Mouse (Mus musculus) neutrophil, adult 5-6 weeks (primary cell): Measurements from ENCODE around the gene Mki67. TPM values are rescaled to one million over a fixed set of nuclear protein-coding genes. Genes with fewer than 3 reads are reported as not detected.

Experiments used
- ATAC-seq: fragments of 151-379, 151-347 bp; 2 replicates; pipeline ENCODE4 v1.8.0; 2017; ENCODE audit warnings: mild to moderate bottlenecking, moderate TSS enrichment; ENCODE audit not compliant: insufficient number of reproducible peaks, poor library complexity, low FRiP score, severe bottlenecking; ENCODE audit errors: extremely low read depth
- total RNA-seq: library from RNA; stranded (forward); fragments of 200-1000 nt; gene quantifications from 2 replicates; pipeline ENCODE4 v1.2.3, GENCODE M21; 2017

The Mki67 gene
- 2.2 and 2.7 TPM in 2 replicates for total RNA-seq

DNA sequence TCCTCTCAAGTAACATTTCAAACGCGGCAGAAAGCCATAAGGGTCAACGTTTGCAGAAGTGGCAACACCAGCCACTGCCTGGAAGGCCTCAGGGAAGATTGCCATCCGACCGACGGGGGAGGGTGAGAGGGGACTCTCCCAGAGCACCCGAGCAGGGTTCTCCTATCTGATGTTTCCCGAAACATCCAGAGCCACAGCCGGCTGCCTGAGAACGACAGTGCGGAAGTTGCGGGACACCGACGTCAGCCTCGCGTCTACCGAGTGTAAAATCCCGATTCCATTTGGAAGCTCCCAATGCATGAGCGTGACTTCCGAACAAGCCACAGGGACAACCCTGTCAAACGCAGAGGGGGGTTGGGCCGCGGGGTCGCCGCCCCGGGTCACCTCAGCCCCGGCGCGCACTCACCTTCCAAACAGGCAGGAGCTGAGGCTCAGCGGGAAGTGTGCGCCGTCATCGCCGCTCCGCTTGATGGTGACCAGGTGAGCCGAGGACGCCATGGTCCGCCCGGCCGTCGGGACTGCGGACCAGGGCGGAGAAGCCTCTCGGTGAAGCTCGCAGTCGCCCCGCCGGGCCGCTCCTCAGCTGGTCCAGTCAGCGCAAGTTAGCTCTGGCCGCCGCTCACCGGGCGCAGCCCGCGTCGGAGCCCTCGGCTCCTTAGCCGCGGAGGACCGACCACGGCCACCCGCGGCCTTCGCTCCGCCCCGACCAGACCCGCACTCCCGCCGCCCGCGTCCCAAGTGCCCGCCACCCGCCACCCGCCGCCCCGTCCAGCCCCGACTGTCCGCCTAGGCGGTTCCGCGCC, at the start of gene Mki67:
Gene Mki67, minus strand, starts transcription at position 720 of the 803 bp plus-strand sequence.
- ATAC-seq = no peak

DNA sequence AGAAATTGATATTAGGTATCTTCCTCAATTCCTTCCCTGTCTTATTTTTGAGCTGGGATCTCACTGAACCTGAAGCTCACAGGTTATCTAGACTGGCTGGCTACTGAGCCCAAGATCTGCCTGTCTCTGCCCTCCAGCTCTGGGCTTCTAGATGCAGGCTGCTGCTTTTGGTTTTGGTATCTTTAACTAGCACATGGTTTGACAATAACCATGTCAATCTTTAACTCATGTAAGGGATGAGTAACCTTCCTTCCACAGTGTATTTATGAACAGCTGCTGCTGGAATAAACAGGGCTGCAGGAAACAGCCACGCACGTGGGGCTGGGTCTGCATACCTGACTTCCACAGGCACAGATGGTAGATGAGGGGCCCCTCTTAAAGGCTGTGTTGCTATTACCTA, 47.1 kb upstream of the Mki67 start:
- ATAC-seq = no peak

DNA sequence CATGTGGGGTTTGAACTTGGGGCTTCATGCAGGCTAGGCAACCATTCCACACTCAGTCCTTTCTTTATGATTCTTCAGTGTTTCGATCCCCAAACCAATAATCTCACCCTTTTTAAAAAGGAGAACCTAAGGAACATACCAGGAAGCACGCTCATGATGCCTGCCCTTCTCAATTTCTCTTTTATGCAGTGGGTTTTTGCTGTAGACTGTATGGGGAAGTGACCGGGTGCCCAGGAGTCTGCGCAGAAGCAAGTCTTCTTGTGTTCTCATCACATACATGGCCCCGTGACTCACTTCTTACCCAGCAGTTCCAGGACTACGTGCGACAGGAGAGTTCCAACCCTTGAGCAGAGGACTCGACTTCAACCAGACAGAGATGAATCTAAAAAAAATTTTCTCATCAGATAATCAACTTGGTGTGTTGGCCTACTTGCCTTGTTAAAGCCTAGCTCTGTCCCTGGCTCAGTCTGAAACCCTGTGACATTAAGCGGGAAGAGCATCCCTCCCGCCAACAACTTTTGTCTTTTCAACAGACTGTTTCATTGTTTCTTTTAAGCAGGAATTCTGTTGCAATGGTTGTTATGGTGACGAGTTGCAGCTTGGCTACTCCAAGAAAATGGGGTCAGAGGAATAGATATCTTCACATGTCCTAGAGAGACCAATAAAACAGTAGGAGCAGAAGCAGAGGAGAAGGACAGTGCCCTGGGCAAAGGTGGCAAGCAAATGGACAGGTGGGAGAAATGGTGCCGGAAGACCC, 42.8 kb upstream of the Mki67 start:
- no peak for ATAC-seq

DNA sequence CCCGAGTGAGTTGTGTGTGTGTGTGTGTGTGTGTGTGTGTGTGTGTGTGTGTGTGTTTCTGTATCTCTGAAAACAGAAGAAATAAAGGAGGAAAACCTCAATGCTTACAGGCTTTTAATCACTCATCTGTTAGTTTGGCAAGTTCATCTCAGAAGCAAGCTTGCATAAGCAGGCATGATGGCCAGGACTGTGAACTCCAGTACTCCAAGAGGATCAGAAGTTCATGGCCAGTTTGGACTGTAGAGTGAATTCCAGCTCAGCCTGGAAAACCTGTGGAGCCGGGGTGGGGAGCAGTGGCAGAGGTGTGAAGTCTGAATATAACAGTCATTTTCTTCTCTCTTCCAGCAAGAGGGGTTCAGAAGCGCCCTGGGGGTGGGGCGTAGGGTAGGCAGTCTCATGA, 42.0 kb upstream of the Mki67 start:
- ATAC-seq = no peak

DNA sequence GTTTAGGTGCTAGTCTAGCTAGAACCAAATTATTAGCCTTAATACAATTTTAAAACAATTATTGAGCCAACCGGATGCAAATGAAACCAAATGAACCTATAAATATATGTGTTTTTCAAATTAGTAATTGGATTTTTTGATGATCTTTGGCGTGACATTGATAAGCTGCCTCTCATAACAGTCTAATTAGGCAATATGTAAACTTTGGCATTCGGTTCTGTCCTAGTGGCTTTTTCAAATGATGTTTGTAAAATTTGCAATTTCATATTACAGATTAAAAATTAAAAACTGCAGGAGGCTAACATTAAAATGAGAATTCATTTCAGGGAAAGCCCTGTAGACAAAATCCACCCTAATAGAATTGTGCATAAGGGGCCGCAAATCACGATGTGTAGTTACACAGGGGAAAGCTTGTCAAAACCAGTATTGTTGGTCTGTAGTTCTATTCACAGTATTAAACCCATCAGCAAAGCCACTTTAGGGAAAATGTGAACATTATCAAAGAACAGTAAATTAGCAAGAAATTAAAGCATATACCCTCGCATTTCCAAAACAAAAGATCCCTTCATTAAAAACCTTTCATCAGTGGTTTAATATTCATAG, 40.9 kb upstream of the Mki67 start:
- ATAC-seq = no peak

DNA sequence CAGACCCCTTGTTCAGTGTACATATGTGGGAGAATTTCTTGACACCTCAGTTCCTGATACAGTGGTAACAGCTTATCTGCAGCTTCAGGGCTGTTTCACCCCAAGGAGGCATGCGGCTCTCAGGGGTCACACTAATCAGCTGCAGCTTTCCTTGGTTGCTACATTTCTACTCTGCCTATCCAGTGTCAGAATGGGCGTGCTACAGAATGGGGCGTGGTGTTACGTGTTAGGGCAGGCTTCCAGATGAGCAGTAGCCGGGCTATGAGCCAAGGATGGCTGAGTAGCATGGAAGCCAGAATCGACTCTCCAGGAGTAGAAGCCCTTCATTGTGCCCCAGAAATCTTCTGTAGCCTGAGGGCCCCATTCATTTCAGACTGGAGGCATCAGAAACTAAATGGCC, 32.8 kb upstream of the Mki67 start:
- no peak for ATAC-seq

DNA sequence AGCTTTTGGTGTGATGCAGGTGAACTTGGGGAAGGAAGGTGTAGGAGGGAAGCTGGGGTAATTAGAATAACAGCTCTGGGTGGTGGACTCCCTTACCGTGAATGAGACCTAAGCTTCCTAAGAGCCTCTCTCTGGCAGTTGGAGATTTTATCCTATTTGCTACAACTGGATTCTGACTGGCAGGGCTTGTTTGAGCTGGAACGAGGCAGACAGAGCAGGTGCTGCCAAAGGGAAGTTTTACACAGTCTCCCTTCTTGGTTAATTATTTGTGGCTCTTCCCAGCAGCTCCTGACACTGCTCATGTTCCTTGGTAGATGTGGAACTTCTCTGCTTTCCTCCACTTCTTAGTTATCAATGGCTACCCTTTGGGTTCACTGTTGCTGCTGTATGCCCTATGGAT, 30.9 kb upstream of the Mki67 start:
- ATAC-seq = no peak

DNA sequence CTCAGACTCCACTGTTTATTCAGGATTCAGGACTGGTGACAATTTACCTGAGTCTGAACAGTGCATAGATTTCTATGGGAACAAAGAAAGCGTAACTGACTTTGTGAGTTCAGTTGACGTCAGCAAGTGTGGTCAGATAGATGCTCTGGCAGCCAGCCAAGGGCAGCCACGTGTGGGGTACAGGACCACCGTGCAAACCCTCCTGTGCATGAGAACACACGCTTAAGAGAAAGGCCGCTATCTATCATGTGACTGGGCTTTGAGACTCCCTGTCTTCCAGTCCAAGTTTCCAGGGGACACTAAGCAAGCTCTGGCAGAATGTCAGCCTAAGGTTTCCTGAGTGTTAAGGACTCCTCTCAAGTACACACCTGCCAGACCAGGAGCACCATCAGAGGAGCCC, 30.4 kb upstream of the Mki67 start:
- no peak for ATAC-seq

DNA sequence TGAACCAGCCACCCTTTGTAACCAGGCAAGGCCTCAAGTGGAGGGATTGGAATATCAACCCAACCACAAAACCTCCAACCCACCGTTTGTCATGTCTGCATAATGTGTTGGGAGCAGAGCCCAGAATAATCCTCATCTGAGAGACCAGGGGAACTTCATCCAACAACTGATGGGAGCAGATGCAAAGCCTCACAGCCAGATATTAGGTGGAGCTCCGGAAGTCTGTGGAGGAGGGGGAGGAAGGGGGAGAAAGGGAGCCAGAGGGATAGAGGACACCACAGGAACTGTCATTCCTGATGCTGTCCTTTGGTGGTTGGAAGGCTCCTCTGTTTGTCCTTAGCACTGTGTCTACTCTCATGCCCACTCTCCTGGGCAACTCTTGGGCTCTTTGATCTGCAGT, 28.9 kb upstream of the Mki67 start:
- no peak for ATAC-seq

DNA sequence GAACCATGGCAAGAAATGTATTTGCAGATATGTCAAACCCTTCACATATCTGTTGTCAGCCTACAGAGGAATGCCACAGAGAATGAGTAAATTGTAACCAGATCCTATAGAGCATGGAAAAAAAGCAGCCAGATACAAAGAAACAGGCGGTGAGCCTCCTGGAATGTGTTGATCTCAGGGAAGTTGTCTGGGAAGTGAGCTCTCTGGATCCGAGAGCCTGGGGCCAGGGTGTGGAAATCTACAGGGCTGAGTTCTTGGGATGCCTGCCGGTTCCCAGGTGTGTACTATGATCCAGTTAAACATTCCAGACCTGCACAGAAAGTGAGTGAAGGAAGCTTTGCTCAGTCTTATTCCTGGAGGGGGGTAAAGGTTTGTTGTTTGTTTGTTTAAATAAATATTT, 24.3 kb upstream of the Mki67 start:
- no peak for ATAC-seq

DNA sequence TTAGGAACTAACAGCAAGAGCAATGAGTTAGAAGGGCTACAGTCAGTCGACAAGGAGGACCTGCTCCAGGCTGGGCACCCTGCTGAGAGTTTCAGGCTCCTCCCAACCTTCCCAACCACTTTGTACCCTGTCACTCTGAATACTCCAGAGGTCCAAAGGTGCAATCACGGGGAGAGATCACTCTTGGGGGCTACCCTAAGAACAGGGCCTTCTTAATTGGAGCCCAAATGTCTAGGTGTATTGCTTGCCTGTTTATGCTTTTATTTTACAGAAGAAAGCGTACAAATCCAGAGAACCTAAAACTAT, 20.4 kb upstream of the Mki67 start:
- no peak for ATAC-seq

DNA sequence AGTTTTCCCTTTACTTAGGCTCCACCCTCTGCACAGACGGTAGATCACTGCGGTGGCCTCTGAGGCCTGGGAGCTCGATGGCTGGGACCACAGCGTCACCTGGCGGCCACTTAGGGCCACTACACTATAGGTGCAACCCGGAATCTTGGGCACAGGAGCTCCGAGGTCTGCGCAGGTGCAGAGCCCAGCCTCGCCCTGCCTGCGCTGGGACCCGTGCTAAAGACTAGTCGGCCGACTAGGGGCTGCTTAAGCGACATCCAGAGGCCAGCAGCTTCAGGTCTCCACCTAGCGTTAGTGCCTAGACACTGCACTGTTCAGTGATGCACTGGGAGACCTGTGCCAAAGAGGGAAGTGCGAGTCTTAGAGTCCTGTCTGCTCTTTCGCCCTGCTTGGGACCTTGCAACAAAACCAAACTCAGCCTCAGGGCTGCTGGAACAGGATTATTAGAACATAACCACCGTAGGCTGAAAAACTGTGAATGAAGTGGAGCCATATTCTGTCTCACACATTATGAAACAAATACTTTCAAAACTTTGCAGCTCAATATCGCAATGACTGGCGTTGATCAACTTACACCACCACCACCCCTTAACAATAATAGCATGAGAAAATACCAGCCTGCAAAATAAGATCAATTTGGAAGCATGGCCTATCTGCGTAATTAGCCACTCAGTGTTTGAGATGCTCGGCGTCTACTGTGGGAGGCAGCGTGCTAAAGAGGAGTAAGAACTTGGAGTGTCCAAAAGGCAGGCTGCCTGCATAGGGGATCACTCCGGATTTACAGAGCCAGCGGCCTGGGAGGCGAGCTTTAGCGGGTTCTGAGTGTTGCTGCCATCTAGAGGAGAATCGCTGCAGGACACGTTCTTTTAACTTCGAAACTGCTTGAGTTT, 19.8 kb upstream of the Mki67 start:
- ATAC-seq = peak; percentile 93

DNA sequence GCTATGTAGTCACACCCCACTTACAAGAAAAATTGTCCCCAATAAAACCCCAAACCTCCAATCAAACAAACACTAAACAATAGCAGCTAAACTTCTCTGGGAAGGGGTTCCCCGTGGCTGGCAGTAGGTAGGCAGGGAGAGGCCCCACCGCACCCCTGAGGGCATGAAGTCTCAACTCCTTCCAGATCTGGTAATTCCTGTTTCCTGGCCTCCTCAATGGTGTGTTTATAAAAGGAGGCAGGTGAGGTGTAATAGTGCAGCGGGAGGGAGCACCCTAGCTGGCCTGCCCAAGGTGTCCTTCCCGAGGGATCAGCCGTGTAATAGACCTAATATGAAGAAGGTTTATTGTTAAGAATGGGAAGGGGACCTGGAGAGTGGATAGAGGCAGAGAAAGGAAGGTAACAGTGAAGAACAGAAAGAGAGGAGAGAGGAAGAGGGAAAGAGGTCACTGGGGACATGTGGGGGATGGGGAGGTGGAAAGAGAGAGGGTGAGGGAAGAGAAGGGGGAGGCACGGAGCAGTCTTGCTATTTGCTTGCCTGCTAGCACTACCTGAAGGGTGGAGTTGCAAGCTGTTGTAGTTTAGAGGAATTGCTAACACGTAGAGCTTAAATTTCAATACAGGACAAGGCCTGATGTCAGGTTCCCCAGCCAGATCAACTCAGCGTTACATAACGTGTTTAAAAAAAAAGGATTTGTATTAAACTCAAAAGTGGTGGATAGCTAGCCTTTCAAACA, 18.9 kb upstream of the Mki67 start:
- ATAC-seq = no peak

DNA sequence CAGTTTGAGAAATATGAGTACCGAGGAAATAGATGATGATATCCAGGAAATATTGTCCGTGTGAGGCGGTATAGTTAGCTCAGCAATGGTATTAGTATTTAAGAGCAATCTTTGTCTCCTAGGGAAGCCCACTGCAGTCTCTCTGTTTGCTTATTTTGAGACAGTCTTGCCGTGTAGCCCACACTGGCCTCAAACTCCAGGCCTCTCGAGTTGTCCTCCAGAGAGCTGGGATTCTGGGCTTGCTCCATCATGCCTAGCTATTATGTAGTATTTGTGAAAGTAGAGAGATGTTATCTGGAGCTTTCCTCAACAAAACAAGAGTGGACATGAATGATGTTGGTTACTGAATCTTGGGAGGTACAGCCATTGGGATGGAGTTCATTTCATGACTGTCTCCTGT, 18.2 kb upstream of the Mki67 start:
- no peak for ATAC-seq

DNA sequence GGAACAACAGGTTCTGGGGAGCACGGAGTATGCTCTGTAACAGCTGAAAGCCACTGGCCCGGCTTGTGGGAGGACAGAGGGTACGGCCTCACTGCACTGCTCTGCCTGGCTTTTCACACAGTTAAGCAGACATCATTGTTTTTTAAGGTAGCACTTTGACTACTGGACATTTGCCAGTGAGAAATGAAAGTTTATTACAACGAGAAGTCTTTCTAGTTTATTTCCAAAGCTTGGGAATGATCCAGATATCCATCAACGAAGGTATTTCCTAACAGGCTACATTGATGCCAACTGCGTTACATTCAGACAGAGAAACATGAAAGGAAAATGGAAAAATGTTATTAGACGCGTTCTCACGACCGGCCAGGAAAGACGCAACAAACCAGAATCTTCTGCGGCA, 11.9 kb upstream of the Mki67 start:
- no peak for ATAC-seq

DNA sequence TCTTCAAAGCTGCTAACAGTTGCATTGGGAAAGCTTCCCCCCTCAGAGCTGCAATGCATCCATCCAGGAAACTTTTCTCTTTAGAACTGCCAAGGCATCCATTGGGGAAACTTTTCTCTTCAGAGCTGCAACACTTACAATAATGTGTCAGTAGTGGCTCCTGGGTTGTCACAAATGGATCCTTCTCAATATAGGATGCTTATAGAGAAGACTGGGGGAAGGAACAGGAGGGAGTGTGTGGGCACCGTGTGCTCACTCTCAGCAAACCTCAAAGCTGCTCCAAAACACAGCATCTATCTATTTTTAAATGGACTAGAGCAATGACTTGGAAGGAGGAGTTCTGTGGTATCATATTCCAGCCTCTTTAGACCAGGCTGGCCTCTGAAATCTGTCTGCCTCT, 10.5 kb upstream of the Mki67 start:
- ATAC-seq = no peak

DNA sequence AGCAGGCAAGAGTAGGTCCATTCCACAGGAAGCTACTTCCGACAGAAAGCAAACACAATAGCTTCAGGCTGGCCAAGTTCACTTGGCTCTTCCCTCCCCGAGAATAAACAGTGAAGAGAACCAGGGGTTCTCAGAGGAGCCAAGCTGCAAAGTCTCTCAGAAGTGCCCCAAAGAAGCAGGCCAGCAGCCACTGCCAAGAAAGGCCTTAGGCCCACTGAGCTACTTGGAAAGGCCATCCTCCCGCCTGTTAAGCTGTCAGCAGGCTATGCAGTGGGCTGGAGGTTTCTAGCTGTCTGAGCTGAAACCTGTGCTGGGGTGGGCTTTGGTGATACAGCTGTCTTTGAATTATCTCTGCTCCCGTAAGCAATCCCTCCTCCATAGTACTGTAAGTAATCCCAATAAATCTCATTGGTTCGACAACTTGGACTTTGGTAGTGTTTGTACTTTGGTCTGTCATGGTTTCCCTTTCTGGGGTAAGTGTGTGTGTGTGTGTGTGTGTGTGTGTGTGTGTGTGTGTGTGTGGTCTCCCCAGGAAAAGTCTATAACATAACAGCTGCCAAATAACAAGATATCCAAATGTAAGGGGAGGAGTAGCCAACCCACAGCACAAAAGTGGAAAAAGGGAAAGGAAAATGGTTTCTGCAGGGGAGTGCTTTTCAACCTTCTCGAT, 7.6 kb upstream of the Mki67 start:
- ATAC-seq = no peak
